Mouse (Mus musculus) urinary bladder, postnatal 36 days (tissue): ENCODE results near the gene Myrf.

Experiments used
- DNase-seq, 2 experiments: peaks; one replicate each; pipeline ENCODE4 v3.0.0; 2022; ENCODE audit warnings: low spot score in 2 of 2, mixed read lengths in 1 of 2

Gene Myrf

GRCm38 (mm10) chr19:10248128-10248527, 7.6 kb upstream of the Myrf start:
- no peak for DNase-seq

DNA sequence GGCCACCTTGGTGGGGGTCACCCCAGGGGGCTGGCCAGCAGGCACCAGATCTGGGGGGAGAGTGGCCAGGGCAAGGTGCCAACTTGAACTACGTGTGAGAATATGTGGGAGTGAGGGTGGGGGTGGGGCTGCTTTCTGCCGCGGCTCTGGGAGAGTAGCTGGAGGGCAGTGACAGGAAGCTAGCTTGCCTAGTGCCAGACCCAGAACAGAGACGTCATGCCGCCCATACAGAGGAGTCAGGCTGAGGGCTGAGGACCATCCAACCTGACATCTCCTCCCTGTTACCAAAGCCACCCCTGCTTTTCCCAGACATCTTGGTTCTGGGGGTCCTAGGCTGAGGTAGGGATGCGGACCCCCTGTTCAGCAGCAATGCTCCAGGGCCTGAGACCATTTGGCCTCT, 6.6 kb upstream of the Myrf start:
- DNase-seq = no peak

- no peak for DNase-seq
Measured at GRCm38 (mm10) chr19:10244183-10244582, 3.6 kb upstream of the Myrf start.

GRCm38 (mm10) chr19:10242916-10243315, 2.4 kb upstream of the Myrf start:
- DNase-seq = no peak

GRCm38 (mm10) chr19:10239975-10240653, 434 bp downstream of the Myrf start:
- no peak for DNase-seq

DNA sequence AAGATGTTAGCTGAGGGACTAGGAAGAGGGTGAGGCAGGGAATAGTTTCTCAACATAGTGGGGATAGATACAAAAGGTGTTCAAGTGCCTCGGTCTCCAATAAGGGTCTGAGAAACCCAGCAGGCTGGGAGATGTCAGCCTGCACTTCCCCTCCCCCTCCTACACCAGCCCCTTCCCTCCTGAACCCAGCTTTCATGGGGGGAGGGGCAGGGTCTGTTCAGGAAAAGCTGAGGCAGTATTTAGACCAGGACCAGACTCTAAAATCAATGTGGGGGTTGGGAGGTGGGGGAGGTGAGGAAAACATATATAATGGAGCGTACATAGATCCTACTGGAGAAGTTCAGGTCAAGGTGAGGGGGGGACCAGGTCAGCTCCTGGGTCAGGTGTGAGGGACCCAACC, 1.1 kb downstream of the Myrf start:
- no peak for DNase-seq

- DNase-seq = peak in 1 of 2 experiments; percentile 35
Measured at GRCm38 (mm10) chr19:10238477-10238876, 2.1 kb downstream of the Myrf start.

DNA sequence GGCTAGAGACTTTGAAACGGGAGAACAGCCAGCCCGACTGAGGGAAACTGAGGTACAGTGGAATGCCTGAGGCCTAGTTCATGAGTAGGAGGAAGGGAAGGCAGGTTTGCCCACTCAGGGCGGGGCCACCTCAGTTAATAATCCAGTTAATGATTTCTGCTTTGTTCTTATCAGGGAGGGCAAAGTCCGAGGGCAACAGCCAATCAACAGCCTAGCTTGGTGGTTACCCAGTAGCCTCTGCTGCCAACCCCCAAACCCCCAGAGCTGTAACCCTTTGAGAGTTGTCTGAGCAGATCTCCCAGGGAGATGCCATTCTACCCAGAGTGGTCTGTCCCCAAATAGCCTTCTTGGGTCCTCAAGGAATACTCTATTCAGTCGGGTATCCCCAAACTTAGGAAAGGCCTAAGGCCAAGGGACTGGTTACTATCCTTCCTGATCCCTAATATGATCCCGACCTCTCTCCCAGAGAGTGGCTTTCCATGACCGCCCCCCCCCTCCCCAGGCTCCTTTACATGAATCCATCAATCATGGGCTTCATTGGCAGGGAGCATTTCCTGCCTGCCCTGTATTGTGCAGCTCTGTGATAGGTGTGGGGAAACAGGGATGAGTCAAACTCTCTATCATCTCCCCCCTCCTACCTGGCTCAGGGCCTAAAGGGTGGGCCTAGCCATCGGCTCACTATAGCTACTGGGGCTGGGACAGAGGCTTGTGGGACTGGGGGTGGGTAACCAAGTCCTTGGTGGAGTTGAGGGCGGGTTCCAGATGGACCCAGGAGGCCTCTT, 4.6 kb downstream of the Myrf start:
- DNase-seq = no peak

- DNase-seq = no peak
Measured at GRCm38 (mm10) chr19:10232327-10233017, 8.1 kb downstream of the Myrf start.

GRCm38 (mm10) chr19:10231871-10232270, 8.7 kb downstream of the Myrf start:
- no peak for DNase-seq

DNA sequence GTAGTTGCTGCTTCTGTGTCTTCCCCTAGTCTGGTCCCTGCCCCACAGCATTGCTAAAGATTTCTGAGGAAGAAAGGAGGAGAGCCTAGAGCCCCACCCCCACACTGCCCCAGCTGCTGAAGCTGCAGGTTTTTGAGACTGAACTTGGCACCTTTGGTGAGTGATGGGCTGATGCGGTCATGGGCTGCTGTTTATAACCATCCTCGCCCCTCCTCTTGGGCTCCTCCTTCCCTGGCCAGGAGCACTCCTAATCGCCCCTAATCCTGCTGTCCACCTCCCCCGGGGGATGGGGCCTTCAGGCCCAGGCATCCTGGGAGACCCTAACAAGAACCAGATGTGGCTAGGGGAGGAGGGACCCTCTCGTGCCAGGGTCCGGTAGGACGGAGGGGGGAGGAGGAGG, 9.5 kb downstream of the Myrf start:
- no peak for DNase-seq

DNA sequence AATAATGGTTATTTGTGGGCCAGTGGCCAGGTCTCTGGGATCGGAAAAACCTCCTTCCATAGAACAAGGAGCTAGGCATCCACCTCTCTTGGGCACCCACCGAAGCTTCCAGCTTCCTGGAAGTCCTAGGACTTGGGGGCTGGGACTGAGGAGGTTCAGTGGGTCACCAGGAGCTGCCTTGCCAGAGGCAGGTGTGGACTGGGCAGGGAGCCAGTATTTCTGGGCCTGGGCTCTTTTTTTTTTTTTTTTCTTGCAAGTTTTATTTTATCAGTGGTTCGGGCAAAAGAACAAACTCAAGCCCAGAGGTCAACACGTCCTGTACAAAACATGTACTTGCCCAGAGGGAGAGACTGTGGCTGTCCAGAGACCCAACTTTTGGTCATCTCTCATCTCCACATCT, 14.8 kb downstream of the Myrf start:
- DNase-seq = no peak

- no peak for DNase-seq
Measured at GRCm38 (mm10) chr19:10224637-10225453, 15.7 kb downstream of the Myrf start.

DNA sequence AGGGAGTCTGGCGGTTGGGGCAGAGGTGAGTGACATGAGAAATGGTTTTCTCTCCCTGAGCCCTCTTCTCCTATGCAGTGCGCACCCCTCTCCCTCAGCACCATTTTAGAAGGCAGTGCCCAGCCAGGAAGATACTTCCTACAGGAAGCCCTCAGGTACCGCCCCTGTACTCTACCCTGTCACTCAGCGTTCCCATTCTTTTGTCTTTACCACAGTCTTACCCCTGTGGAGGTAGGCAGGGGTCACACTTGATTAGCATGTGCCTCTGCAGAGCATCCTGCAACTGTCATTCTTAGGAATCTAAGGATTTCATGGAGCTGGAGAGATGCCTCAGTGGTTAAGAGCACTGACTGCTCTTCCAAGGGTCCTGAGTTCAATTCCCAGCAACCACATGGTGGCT, 17.0 kb downstream of the Myrf start:
- no peak for DNase-seq

- no peak for DNase-seq
Measured at GRCm38 (mm10) chr19:10222656-10223055, 17.9 kb downstream of the Myrf start.

GRCm38 (mm10) chr19:10221585-10221984, 19.0 kb downstream of the Myrf start:
- no peak for DNase-seq

GRCm38 (mm10) chr19:10219593-10219992, 21.0 kb downstream of the Myrf start:
- DNase-seq = no peak

DNA sequence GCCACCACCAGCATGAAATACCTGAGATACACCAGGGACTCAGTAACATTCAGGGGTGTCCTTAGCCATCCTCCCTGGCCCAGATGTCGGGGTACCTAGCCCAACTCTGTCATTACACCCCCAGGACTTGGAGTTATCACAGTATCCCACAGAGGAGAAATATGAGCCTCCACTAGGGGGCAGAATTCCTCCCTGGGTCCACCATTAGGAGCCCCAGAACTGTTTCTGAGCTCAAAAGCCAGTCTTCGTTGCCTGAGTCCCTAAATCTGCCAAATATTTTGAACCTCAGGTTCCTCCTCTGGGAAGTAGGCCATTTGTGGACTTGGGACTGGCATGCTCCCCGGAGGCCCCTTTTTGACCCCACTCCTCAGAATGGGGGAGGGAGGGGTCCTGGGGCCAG, 21.4 kb downstream of the Myrf start:
- DNase-seq = no peak

GRCm38 (mm10) chr19:10216101-10216500, 24.4 kb downstream of the Myrf start:
- DNase-seq = no peak

GRCm38 (mm10) chr19:10213796-10214471, 26.6 kb downstream of the Myrf start:
- DNase-seq = no peak

- no peak for DNase-seq
Measured at GRCm38 (mm10) chr19:10210885-10211284, 29.7 kb downstream of the Myrf start.
